Mouse (Mus musculus) C2C12 (cell line): ENCODE data around the gene Apba3. TPM values are rescaled to one million over a fixed set of nuclear protein-coding genes. Genes with fewer than 3 reads are reported as not detected.

Source experiments
- H3K27me3 ChIP-seq: one replicate; pipeline ENCODE4 v1.6.1; 2011; ENCODE audit not compliant: control insufficient read depth, insufficient read depth, insufficient read length
- H3K36me3 ChIP-seq: one replicate; pipeline ENCODE4 v1.6.1; 2011; ENCODE audit not compliant: control insufficient read depth, insufficient read depth
- H3K4me3 ChIP-seq: one replicate; pipeline ENCODE4 v1.5.1; 2011; ENCODE audit warnings: mild to moderate bottlenecking, control low read depth; ENCODE audit not compliant: poor library complexity, insufficient read depth, severe bottlenecking
- H3K79me2 ChIP-seq: one replicate; pipeline ENCODE4 v1.6.1; 2011; ENCODE audit not compliant: control insufficient read depth, insufficient read depth
- H3K79me3 ChIP-seq: one replicate; pipeline ENCODE4 v1.6.1; 2011; ENCODE audit warnings: low read depth, control low read depth
- H3ac ChIP-seq: one replicate; pipeline ENCODE3; 2011; ENCODE audit warnings: low read depth; ENCODE audit not compliant: control insufficient read depth, insufficient read length
- CEBPB ChIP-seq: IDR thresholded peaks from one replicate; pipeline ENCODE4 v1.6.1; 2011; ENCODE audit warnings: low read depth, mild to moderate bottlenecking, control low read depth, moderate library complexity
- CTCF ChIP-seq: IDR thresholded peaks from one replicate; pipeline ENCODE4 v1.5.1; 2011; ENCODE audit not compliant: control insufficient read depth, insufficient read depth, insufficient read length
- FOSL1 ChIP-seq: IDR thresholded peaks from one replicate; pipeline ENCODE4 v1.8.0; 2011; ENCODE audit warnings: mild to moderate bottlenecking, low read length; ENCODE audit not compliant: poor library complexity, insufficient read depth, severe bottlenecking
- MAX ChIP-seq: IDR thresholded peaks from one replicate; pipeline ENCODE4 v1.6.1; 2011; ENCODE audit warnings: mild to moderate bottlenecking, control low read depth
- MYOD1 ChIP-seq: IDR thresholded peaks from one replicate; pipeline ENCODE4 v1.6.1; 2011; ENCODE audit warnings: low read depth; ENCODE audit not compliant: control insufficient read depth, insufficient read length
- MYOG ChIP-seq: IDR thresholded peaks from one replicate; pipeline ENCODE4 v1.6.1; 2011; ENCODE audit not compliant: control insufficient read depth, insufficient read length; ENCODE audit errors: extremely low read depth
- USF1 ChIP-seq: IDR thresholded peaks from one replicate; pipeline ENCODE4 v1.6.1; 2011; ENCODE audit warnings: low read depth, mild to moderate bottlenecking, control low read depth, moderate library complexity
- polyA plus RNA-seq: library from polyadenylated mRNA; unstranded; fragments of >200 nt; fragmentation: generic; extraction: Trizol; gene quantifications from one replicate; pipeline ENCODE4 v1.2.1, GENCODE M21; 2012; ENCODE audit warnings: missing spikeins

Gene Apba3
- polyA plus RNA-seq, 1 experiment = 103 TPM

DNA sequence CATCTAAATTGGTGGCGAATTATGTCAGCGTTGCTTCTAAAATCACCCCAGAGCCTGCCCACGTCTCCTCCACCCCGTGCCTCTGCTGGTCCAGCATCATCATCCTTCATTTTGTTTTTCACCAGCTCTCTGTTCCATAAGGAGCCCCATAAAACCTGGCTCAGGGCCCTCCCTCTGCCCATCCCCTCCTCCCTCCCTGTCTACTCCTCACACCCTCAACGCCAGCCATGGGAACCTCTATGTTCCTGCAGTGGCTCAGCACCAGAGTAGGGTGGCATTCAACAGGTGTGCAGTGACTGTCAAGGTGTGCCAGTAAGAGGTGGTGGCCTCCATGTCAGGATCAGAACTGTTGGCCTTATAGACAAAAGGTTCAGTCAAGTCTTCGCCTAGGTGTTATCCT, 28.4 kb downstream of the Apba3 start:
- peaks cover 50% of the 10 kb centered on the region for H3K79me3 ChIP-seq
- H3K79me2 ChIP-seq = peaks cover 72% of the 10 kb centered on the region
- H3ac ChIP-seq = no peak overlapping the region
- H3K27me3 ChIP-seq = no peaks in the 10 kb centered on the region
- no peaks in the 10 kb centered on the region for H3K36me3 ChIP-seq
- no peak overlapping the region for H3K4me3 ChIP-seq
- TF ChIP-seq CTCF (no peak), FOSL1 (no peak), MYOD1 (no peak), CEBPB (no peak), MYOG (no peak), USF1 (no peak), MAX (no peak)

DNA sequence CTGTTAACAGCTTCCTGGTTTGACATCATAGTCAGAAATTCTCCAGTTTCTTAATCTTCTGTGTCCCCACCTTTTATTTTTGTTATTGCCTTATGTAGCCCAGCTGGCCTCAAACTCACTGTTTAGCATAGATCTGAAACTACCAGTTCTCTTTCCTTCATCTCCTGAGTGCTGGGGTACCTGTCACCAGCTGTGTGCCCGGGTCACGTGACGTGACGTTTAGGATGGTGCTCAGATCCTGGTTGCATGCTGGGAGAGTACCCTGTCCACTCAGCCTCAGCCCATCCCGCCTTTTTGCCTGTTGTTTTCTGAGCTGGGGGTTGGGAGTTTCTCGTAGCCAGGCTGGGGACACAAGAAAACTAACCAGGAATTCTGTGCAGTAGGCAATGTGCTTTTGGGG, 30.5 kb downstream of the Apba3 start:
- Histone ChIP-seq H3K79me2 (peaks cover 93% of the 10 kb centered on the region), H3K36me3 (no peaks in the 10 kb centered on the region)
- no peak for TF ChIP-seq USF1
- no peak for TF ChIP-seq CTCF
- no peak for TF ChIP-seq FOSL1
- no peak for TF ChIP-seq MYOG
- no peak for TF ChIP-seq CEBPB
- TF ChIP-seq MYOD1 = no peak
- TF ChIP-seq MAX = no peak

DNA sequence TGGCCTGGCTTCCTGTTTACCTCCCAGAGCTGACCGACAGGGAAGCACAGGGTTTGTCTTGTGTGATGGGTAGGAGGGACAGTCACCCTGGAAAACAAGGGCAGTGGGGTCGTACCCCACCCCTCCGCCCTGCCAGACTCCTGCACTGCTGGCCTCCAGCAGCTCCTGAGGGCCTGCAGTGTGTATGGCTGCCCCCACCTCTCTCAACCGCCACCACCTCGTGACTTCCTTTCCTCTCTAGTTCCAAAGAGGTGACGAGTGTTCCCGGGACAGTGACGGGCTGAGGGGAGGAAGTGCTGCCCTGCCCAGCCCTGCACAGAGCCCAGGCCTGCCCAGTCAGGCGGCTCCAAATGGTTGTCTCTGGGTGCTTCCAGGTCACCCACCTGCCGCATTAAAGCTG, 31.1 kb downstream of the Apba3 start:
- H3K36me3 ChIP-seq = no peaks in the 10 kb centered on the region
- H3K79me3 ChIP-seq = peaks cover 52% of the 10 kb centered on the region
- TF ChIP-seq USF1 = no peak
- TF ChIP-seq CEBPB = no peak
- peaks cover 94% of the 10 kb centered on the region for H3K79me2 ChIP-seq
- no peak overlapping the region for H3K4me3 ChIP-seq
- H3ac ChIP-seq = no peak overlapping the region
- no peaks in the 10 kb centered on the region for H3K27me3 ChIP-seq

More for the DNA sequence above, 30.5 kb downstream of the Apba3 start:
- no peak overlapping the region for H3ac ChIP-seq
- H3K79me3 ChIP-seq = peaks cover 52% of the 10 kb centered on the region
- H3K4me3 ChIP-seq = no peak overlapping the region
- no peaks in the 10 kb centered on the region for H3K27me3 ChIP-seq

DNA sequence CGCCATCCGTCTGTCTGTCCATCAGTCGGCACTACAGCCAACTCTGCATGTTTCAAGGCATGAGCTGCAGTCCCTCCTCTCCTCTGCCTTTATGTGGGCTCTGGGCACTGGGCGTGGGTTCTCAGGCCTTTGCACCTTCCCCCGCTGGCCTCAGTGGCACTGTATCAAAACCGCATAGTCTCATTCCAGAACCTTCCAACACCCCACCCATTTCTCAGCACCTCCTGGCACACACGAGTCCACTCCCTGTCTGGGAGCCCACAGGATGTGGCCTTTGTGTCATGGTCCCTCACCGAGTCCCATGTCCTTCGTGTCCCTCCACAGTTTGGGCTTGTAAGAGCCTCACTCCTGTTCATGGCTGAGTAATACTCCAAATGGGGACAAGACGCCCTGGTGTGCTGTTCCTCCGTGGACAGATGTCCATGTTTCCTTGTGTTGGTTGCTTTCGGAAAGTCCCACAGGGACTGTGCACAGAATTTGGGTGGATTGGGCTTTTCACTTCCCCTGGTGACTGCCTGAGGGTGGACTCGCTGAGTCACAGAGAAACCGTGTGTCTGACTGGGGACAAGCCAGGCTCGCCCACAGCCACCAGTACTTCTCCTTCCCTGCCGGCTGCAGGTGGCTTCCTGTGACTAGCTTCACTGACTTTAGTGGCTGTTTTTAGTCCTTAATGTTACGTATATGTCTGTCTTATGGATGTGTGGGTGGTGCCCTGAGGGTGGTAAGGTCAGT, 31.8 kb downstream of the Apba3 start:
- Histone ChIP-seq H3K27me3 (no peaks in the 10 kb centered on the region), H3K4me3 (no peak overlapping the region), H3K79me2 (peaks cover 94% of the 10 kb centered on the region), H3K36me3 (no peaks in the 10 kb centered on the region), H3K79me3 (peaks cover 51% of the 10 kb centered on the region), H3ac (no peak overlapping the region)
- TF ChIP-seq USF1 (no peak), MAX (no peak), FOSL1 (no peak), MYOD1 (no peak), CEBPB (no peak), MYOG (no peak), CTCF (no peak)

DNA sequence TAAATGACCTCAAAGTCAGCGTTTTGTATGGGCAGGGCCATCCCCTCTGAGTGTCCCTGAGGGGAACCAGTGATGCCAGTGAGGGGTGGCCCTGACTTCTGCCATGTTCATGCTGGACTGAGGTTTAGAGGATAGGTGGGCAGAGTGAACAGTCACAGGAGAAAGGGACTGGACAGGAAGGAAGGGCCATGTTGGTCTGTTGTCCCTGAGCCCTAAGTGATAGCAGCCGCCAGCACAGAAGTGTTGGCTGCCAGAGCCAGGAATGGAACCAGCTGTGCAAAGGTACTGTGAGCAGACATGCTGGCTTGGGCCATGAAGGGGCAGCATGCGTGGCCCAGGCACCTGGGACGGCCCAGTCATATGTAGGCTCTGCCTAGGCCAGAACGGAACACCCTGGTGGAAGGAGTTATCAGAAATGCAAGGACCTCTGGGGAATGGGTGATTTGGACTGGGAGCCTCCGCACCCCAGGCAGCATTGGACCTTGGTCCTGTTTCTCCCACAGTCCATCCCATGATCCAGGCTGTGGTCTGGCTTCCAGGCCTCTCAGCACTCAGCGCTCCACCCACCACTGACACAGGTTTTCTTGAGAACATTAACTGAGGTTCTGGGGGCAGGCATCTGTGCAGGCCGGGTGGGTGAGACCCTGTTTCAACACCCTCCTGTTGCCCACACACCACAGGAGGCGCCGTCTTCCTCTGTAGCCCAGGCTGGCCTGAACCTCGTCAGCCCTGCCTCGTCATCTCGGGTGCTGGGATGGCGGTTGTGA, 33.0 kb downstream of the Apba3 start:
- Histone ChIP-seq H3ac (no peak overlapping the region), H3K79me2 (peaks cover 93% of the 10 kb centered on the region), H3K36me3 (no peaks in the 10 kb centered on the region), H3K4me3 (no peak overlapping the region), H3K27me3 (no peaks in the 10 kb centered on the region), H3K79me3 (peaks cover 41% of the 10 kb centered on the region)
- TF ChIP-seq CEBPB (no peak), MAX (no peak), CTCF (no peak), FOSL1 (no peak), MYOD1 (no peak), MYOG (no peak), USF1 (no peak)
